26 mouse cellular contexts compared by ENCODE assay signal in genomic region chr10:116645108-116645507, GRCm38 (mm10).
A peak's percentile ranks its signal among the peaks of the same experiment; 100 is the strongest.
DNase-seq lines count a peak whose midpoint lies in the region; ATAC-seq and TF ChIP-seq lines count a peak whose summit lies in the region.
"Had no signal": no experiment of that assay in that cellular context is flagged by ENCODE, and none has a peak within 500 bp of the region (broad histone marks: within the 10 kb centered on the region; RNA-seq: fewer than 3 reads in every experiment).

No protein-coding gene starts in this region.

- H3K36me3 ChIP-seq in midbrain, embryonic 13.5 days: no peaks in the 10 kb centered on the region
- no peaks in the 10 kb centered on the region for H3K36me3 ChIP-seq in midbrain, embryonic 14.5 days (ENCODE audit: control insufficient read depth, insufficient read depth, low read length)
- no peaks in the 10 kb centered on the region for H3K36me3 ChIP-seq in limb, embryonic 10.5 days
- H3K36me3 ChIP-seq: embryonic facial prominence, embryonic 10.5 days; embryonic facial prominence, embryonic 13.5 days; G1E; hindbrain, embryonic 10.5 days; hindbrain, embryonic 13.5 days; intestine, embryonic 15.5 days had no signal

- peak in 1 of 2 experiments; percentile 69 for DNase-seq in cerebellum, adult 2 months
- DNase-seq in cerebellum, adult 11 months: no peak
- peak; percentile 40 for DNase-seq in heart, adult 11 months
- DNase-seq in heart, postnatal 36 days: no peak
- no peak for DNase-seq in midbrain, embryonic 14.5 days
- no peak for DNase-seq in limb, embryonic 10.5 days (ENCODE audit: low spot score)
- DNase-seq: adrenal gland, postnatal 10 days; adrenal gland, postnatal 36 days; B cell, adult 2 months; embryo, embryonic 11 days; forebrain, postnatal 0 days; gastrocnemius, postnatal 10 days; gastrocnemius, postnatal 36 days had no signal

- H3K9ac ChIP-seq in midbrain, embryonic 13.5 days (replicated peaks): no peak overlapping the region
- no peak overlapping the region for H3K9ac ChIP-seq in midbrain, embryonic 14.5 days (replicated peaks; ENCODE audit: low read length)
- H3K9ac ChIP-seq: embryonic facial prominence, embryonic 13.5 days; forebrain, embryonic 13.5 days; forebrain, postnatal 0 days; hindbrain, embryonic 13.5 days; intestine, embryonic 15.5 days had no signal

- WGBS in cerebellum, adult 2 months: 26% methylated on average over 9 of the region's 9 CpGs
- 83% methylated on average over 9 of the region's 9 CpGs for WGBS in midbrain, embryonic 13.5 days
- 88% methylated on average over 9 of the region's 9 CpGs for WGBS in midbrain, embryonic 14.5 days
- WGBS in limb, embryonic 10.5 days: 86% methylated on average over 9 of the region's 9 CpGs

- H3K4me3 ChIP-seq in cerebellum, adult 2 months (replicated peaks; ENCODE audit: insufficient read depth, low read depth, low read length): no peak overlapping the region
- H3K4me3 ChIP-seq in midbrain, embryonic 13.5 days (replicated peaks): no peak overlapping the region
- no peak overlapping the region for H3K4me3 ChIP-seq in midbrain, embryonic 14.5 days (replicated peaks; ENCODE audit: low read depth, low read length)
- no peak overlapping the region for H3K4me3 ChIP-seq in limb, embryonic 10.5 days
- H3K4me3 ChIP-seq: embryonic facial prominence, embryonic 10.5 days; embryonic facial prominence, embryonic 13.5 days; erythroblast, embryonic 14.5 days; forebrain, embryonic 13.5 days; hindbrain, embryonic 10.5 days; hindbrain, embryonic 13.5 days; intestine, embryonic 15.5 days had no signal

- intact Hi-C loops in heart, postnatal 36 days (cut with DNase I): no loop called here

- 0 out of 2 replicates have a peak, but pooled peaks have one; percentile 43 for ATAC-seq in midbrain, embryonic 13.5 days
- ATAC-seq in midbrain, embryonic 14.5 days (ENCODE audit: low FRiP score, low TSS enrichment): no peak
- ATAC-seq: hindbrain, embryonic 16.5 days; intestine, embryonic 15.5 days; Patski had no signal

- TF ChIP-seq POLR2A in cerebellum, adult 2 months (IDR thresholded peaks at IDR 0.05; ENCODE audit: borderline replicate concordance, insufficient read depth, low read length): no peak

- H3K27ac ChIP-seq in cerebellum, adult 2 months (ENCODE audit: insufficient read depth, low read length): peak overlapping the region; percentile 91
- H3K27ac ChIP-seq in midbrain, embryonic 13.5 days: no peak overlapping the region
- H3K27ac ChIP-seq in midbrain, embryonic 14.5 days (replicated peaks; ENCODE audit: low read depth, low read length): no peak overlapping the region
- H3K27ac ChIP-seq in limb, embryonic 10.5 days: peak overlapping the region; percentile 30; the same call in 1 of the 2 replicates
- H3K27ac ChIP-seq: embryonic facial prominence, embryonic 10.5 days; embryonic facial prominence, embryonic 13.5 days; forebrain, embryonic 13.5 days; hindbrain, embryonic 10.5 days; hindbrain, embryonic 13.5 days; intestine, embryonic 15.5 days had no signal

- no peaks in the 10 kb centered on the region for H3K9me3 ChIP-seq in midbrain, embryonic 13.5 days
- H3K9me3 ChIP-seq in midbrain, embryonic 14.5 days (ENCODE audit: control insufficient read depth, low read length): no peaks in the 10 kb centered on the region
- no peaks in the 10 kb centered on the region for H3K9me3 ChIP-seq in limb, embryonic 10.5 days (replicated peaks)
- H3K9me3 ChIP-seq: embryonic facial prominence, embryonic 10.5 days; embryonic facial prominence, embryonic 13.5 days; forebrain, embryonic 13.5 days; hindbrain, embryonic 10.5 days; hindbrain, embryonic 13.5 days; intestine, embryonic 15.5 days had no signal

- no peak for TF ChIP-seq CTCF in cerebellum, adult 2 months (IDR thresholded peaks at IDR 0.05; ENCODE audit: borderline replicate concordance, insufficient read depth, low read depth, low read length)

- no peaks in the 10 kb centered on the region for H3K27me3 ChIP-seq in cerebellum, adult 2 months (ENCODE audit: control insufficient read depth, insufficient read depth, low read length)
- H3K27me3 ChIP-seq in midbrain, embryonic 13.5 days: no peaks in the 10 kb centered on the region
- no peaks in the 10 kb centered on the region for H3K27me3 ChIP-seq in midbrain, embryonic 14.5 days (ENCODE audit: control insufficient read depth, insufficient read depth, low read length)
- H3K27me3 ChIP-seq in limb, embryonic 10.5 days (ENCODE audit: low read depth, poor library complexity, severe bottlenecking): no peaks in the 10 kb centered on the region
- H3K27me3 ChIP-seq: CH12.LX; embryonic facial prominence, embryonic 13.5 days; forebrain, embryonic 13.5 days; hindbrain, embryonic 13.5 days; intestine, embryonic 15.5 days; Patski had no signal

- H3K4me2 ChIP-seq in midbrain, embryonic 13.5 days (replicated peaks): no peak overlapping the region
- H3K4me2 ChIP-seq in midbrain, embryonic 14.5 days (ENCODE audit: low read length): no peak overlapping the region
- H3K4me2 ChIP-seq: embryonic facial prominence, embryonic 13.5 days; forebrain, embryonic 13.5 days; heart, embryonic 11.5 days; hindbrain, embryonic 13.5 days; intestine, embryonic 15.5 days had no signal

- H3K4me1 ChIP-seq in cerebellum, adult 2 months (ENCODE audit: control insufficient read depth, insufficient read depth, low read length): peaks cover 15% of the 10 kb centered on the region; the same call in 1 of the 2 replicates
- peaks cover 8% of the 10 kb centered on the region; the same call in 1 of the 2 replicates for H3K4me1 ChIP-seq in midbrain, embryonic 13.5 days (replicated peaks)
- no peaks in the 10 kb centered on the region for H3K4me1 ChIP-seq in midbrain, embryonic 14.5 days (ENCODE audit: control insufficient read depth, insufficient read depth, low read length)
- H3K4me1 ChIP-seq in limb, embryonic 10.5 days: no peaks in the 10 kb centered on the region
- H3K4me1 ChIP-seq: embryonic facial prominence, embryonic 13.5 days; intestine, embryonic 15.5 days had no signal

Comparison
In these comparisons a context has a peak if more than half of its experiments do, and no peak if none do; other contexts are left out.
1. H3K27ac ChIP-seq: peak in cerebellum, adult 2 months (single experiment) and limb, embryonic 10.5 days (single experiment); none in midbrain, embryonic 13.5 days (single experiment) and midbrain, embryonic 14.5 days (single experiment).